ENCODE assay signal across 14 mouse cellular contexts in the genomic region with DNA sequence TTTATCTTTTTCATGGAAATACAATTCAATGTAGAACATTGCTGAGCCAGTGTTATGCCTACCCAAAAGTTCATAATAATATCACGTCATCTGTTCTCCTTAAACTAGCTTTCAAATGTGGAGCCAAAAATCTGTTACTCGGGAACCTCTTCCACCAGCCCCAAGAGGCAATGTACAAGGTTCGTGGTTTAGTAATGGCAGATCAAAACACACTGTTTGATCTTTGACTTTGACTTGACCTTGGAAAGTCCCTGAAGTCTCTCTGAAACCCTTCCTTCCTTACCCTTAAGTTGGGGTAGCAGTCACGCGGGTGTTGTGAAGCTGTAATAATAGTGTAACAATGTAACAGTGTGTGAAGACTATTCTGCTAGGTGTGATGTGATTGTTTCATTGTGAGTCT.
DNase-seq lines count a peak whose midpoint lies in the region; ATAC-seq lines count a peak whose summit lies in the region.
"Had no signal": no experiment of that assay in that cellular context is flagged by ENCODE, and none has a peak within 500 bp of the region (broad histone marks: within the 10 kb centered on the region; RNA-seq: fewer than 3 reads in every experiment).

No protein-coding gene starts in this region.

- H3K4me2 ChIP-seq in heart, embryonic 16.5 days (ENCODE audit: low read depth, low read length), result 0 out of 2 replicates have a peak overlapping the region, but pooled peaks have one; percentile 4
- H3K4me2 ChIP-seq in lung, embryonic 16.5 days (ENCODE audit: low read depth, low read length), result no peak overlapping the region
- H3K4me2 ChIP-seq in embryonic facial prominence, embryonic 12.5 days (replicated peaks), result no peak overlapping the region
- no peak overlapping the region for H3K4me2 ChIP-seq in neural tube, embryonic 15.5 days
- H3K4me2 ChIP-seq: forebrain, embryonic 15.5 days had no signal

- peak overlapping the region; percentile 62 for H3K9ac ChIP-seq in heart, embryonic 16.5 days (ENCODE audit: low read length)
- no peak overlapping the region; the same call in 1 of the 2 replicates for H3K9ac ChIP-seq in lung, embryonic 16.5 days (ENCODE audit: low read length)
- no peak overlapping the region for H3K9ac ChIP-seq in embryonic facial prominence, embryonic 12.5 days
- no peak overlapping the region; the same call in 1 of the 2 replicates for H3K9ac ChIP-seq in neural tube, embryonic 15.5 days (replicated peaks)
- H3K9ac ChIP-seq: forebrain, embryonic 15.5 days had no signal

- no peak overlapping the region for H3K4me3 ChIP-seq in heart, embryonic 16.5 days (ENCODE audit: low read length)
- H3K4me3 ChIP-seq in lung, embryonic 16.5 days (ENCODE audit: low read length), result no peak overlapping the region
- no peak overlapping the region for H3K4me3 ChIP-seq in embryonic facial prominence, embryonic 12.5 days
- H3K4me3 ChIP-seq in neural tube, embryonic 15.5 days (replicated peaks), result no peak overlapping the region
- H3K4me3 ChIP-seq: forebrain, embryonic 15.5 days had no signal

- no peak for DNase-seq in heart, adult 9 months (ENCODE audit: low spot score in 2 of 2)
- DNase-seq in lung, postnatal 14 days, result no peak
- DNase-seq in naive thymus-derived CD4-positive, alpha-beta T cell, adult 2 months (ENCODE audit: low read depth), result peak; percentile 36
- no peak for DNase-seq in cerebellum, adult 8-10 months
- DNase-seq: cerebellum, adult 9-11 months; kidney, postnatal 10 days; retina, postnatal 1 day; thymus, adult 2 months had no signal

- H3K36me3 ChIP-seq in heart, embryonic 16.5 days (ENCODE audit: control insufficient read depth, insufficient read depth), result peaks cover 3% of the 10 kb centered on the region
- H3K36me3 ChIP-seq in lung, embryonic 16.5 days (ENCODE audit: control insufficient read depth, insufficient read depth, low read length), result 0 out of 2 replicates have a peak, but pooled peaks cover 5% of the 10 kb centered on the region
- H3K36me3 ChIP-seq in embryonic facial prominence, embryonic 12.5 days, result no peaks in the 10 kb centered on the region
- H3K36me3 ChIP-seq in neural tube, embryonic 15.5 days, result no peaks in the 10 kb centered on the region
- H3K36me3 ChIP-seq: forebrain, embryonic 15.5 days had no signal

- no peaks in the 10 kb centered on the region for H3K9me3 ChIP-seq in heart, embryonic 16.5 days (replicated peaks; ENCODE audit: control insufficient read depth, low read length)
- H3K9me3 ChIP-seq in lung, embryonic 16.5 days (ENCODE audit: control insufficient read depth, low read length), result no peaks in the 10 kb centered on the region
- H3K9me3 ChIP-seq in embryonic facial prominence, embryonic 12.5 days, result no peaks in the 10 kb centered on the region
- no peaks in the 10 kb centered on the region for H3K9me3 ChIP-seq in neural tube, embryonic 15.5 days (replicated peaks)
- H3K9me3 ChIP-seq: forebrain, embryonic 15.5 days had no signal

- H3K27me3 ChIP-seq in heart, embryonic 16.5 days (ENCODE audit: control insufficient read depth, insufficient read depth, low read length), result no peaks in the 10 kb centered on the region
- H3K27me3 ChIP-seq in lung, embryonic 16.5 days (ENCODE audit: control insufficient read depth, insufficient read depth, low read depth, low read length), result no peaks in the 10 kb centered on the region
- H3K27me3 ChIP-seq in embryonic facial prominence, embryonic 12.5 days, result no peaks in the 10 kb centered on the region
- H3K27me3 ChIP-seq in neural tube, embryonic 15.5 days (replicated peaks), result no peaks in the 10 kb centered on the region
- H3K27me3 ChIP-seq: forebrain, embryonic 15.5 days had no signal

- ATAC-seq in heart, embryonic 16.5 days (replicated peaks; ENCODE audit: extremely low read depth, insufficient read depth, low FRiP score), result no peak
- ATAC-seq in lung, embryonic 16.5 days (ENCODE audit: low read depth), result no peak
- ATAC-seq in embryonic facial prominence, embryonic 12.5 days (ENCODE audit: insufficient number of reproducible peaks, insufficient read depth, low FRiP score, low TSS enrichment), result no peak
- no peak for ATAC-seq in neural tube, embryonic 15.5 days (ENCODE audit: low FRiP score)
- ATAC-seq: activated CD4-positive, CD25-positive, alpha-beta regulatory T cell, adult 4 months; forebrain, embryonic 15.5 days had no signal

- peaks cover 65% of the 10 kb centered on the region for H3K4me1 ChIP-seq in heart, embryonic 16.5 days (ENCODE audit: control insufficient read depth, insufficient read depth, low read length)
- peaks cover 57% of the 10 kb centered on the region for H3K4me1 ChIP-seq in lung, embryonic 16.5 days (replicated peaks; ENCODE audit: control insufficient read depth, insufficient read depth, low read length)
- H3K4me1 ChIP-seq in embryonic facial prominence, embryonic 12.5 days, result peaks cover 51% of the 10 kb centered on the region
- H3K4me1 ChIP-seq in neural tube, embryonic 15.5 days, result 0 out of 2 replicates have a peak, but pooled peaks cover 15% of the 10 kb centered on the region
- H3K4me1 ChIP-seq: forebrain, embryonic 15.5 days had no signal

- peak overlapping the region; percentile 88 for H3K27ac ChIP-seq in heart, embryonic 16.5 days (ENCODE audit: low read length)
- H3K27ac ChIP-seq in lung, embryonic 16.5 days (ENCODE audit: low read length), result peak overlapping the region; percentile 35
- peak overlapping the region; percentile 54 for H3K27ac ChIP-seq in embryonic facial prominence, embryonic 12.5 days
- no peak overlapping the region for H3K27ac ChIP-seq in neural tube, embryonic 15.5 days (replicated peaks)
- H3K27ac ChIP-seq: forebrain, embryonic 15.5 days had no signal

- WGBS in heart, embryonic 16.5 days, result 47% methylated on average over 5 of the region's 5 CpGs
- 48% methylated on average over 5 of the region's 5 CpGs for WGBS in lung, embryonic 16.5 days
- WGBS in embryonic facial prominence, embryonic 12.5 days, result 66% methylated on average over 5 of the region's 5 CpGs
- WGBS in neural tube, embryonic 15.5 days, result 81% methylated on average over 5 of the region's 5 CpGs
